Mouse (Mus musculus) kidney, adult 2 months (tissue): ENCODE results near the gene Kidins220.
A peak's percentile ranks its signal among the peaks of the same experiment; 100 is the strongest.

Experiments used
- CTCF ChIP-seq: fragments of 200-500 bp; conservative IDR thresholded peaks from 2 replicates; pipeline ENCODE4 v1.5.1; 2011; ENCODE audit warnings: low read depth, mild to moderate bottlenecking, control low read depth, low read length, moderate library complexity, mixed read lengths; ENCODE audit not compliant: insufficient read depth, insufficient read length
- POLR2A ChIP-seq: fragments of 200-500 bp; IDR thresholded peaks from one replicate; pipeline ENCODE4 v1.6.1; 2011; ENCODE audit warnings: low read depth, low read length, control low read depth

GRCm38 (mm10) chr12:24975115-24975733 lies 499 bp downstream of the Kidins220 start:
- peak; percentile 29; the same call in 1 of the 2 replicates for TF ChIP-seq CTCF
- TF ChIP-seq POLR2A: no peak
